22 mouse cellular contexts compared by ENCODE assay signal in the genomic region with DNA sequence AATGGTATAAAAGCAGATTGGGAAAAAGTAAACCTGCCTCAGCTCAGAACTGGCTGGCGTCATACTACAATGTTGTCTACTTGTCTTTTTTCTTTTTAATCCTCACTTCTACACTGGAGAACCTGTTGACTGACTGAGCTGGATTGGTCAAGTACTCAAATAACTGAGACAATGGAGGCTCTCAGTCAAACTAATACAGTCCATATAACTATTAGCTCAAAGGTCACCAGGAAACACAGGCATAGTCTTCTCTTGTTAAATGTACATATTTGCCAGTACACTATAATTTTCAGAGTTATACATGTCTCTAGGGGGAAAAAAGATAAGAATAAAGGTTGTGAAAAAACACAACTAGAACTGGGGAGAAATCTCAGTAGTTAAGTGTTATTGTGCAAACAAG. TPM values are rescaled to one million over a fixed set of nuclear protein-coding genes. Genes with fewer than 3 reads are reported as not detected.
DNase-seq lines count a peak whose midpoint lies in the region; ATAC-seq and TF ChIP-seq lines count a peak whose summit lies in the region.
"Had no signal": no experiment of that assay in that cellular context is flagged by ENCODE, and none has a peak within 500 bp of the region (broad histone marks: within the 10 kb centered on the region; RNA-seq: fewer than 3 reads in every experiment).

No protein-coding gene starts in this region.

- WGBS in intestine, embryonic 15.5 days, result 85% methylated on average over 1 of the region's 1 CpGs
- 84% methylated on average over 1 of the region's 1 CpGs for WGBS in intestine, embryonic 16.5 days
- WGBS in intestine, postnatal 0 days, result 73% methylated on average over 1 of the region's 1 CpGs
- 73% methylated on average over 1 of the region's 1 CpGs for WGBS in stomach, postnatal 0 days

- H3K4me3 ChIP-seq in intestine, embryonic 15.5 days (replicated peaks), result no peak overlapping the region
- H3K4me3 ChIP-seq in intestine, embryonic 16.5 days (ENCODE audit: low read length), result no peak overlapping the region
- H3K4me3 ChIP-seq in intestine, postnatal 0 days (ENCODE audit: low read depth, low read length), result no peak overlapping the region
- H3K4me3 ChIP-seq in stomach, postnatal 0 days (ENCODE audit: low read depth, low read length), result no peak overlapping the region

- TF ChIP-seq CTCF in intestine, postnatal 0 days (IDR thresholded peaks at IDR 0.05; ENCODE audit: low read depth), result no peak
- no peak for TF ChIP-seq CTCF in stomach, postnatal 0 days (IDR thresholded peaks at IDR 0.05; ENCODE audit: low read depth)

- no peak for DNase-seq in stomach, postnatal 0 days (ENCODE audit: low spot score)
- DNase-seq in cerebellum, adult 11-12 months, result no peak
- no peak for DNase-seq in layer of hippocampus, postnatal 10 days (ENCODE audit: low spot score in 2 of 2)
- no peak for DNase-seq in thymus, postnatal 4 days
- DNase-seq in kidney, postnatal 36 days, result no peak
- DNase-seq: adrenal gland, adult 2 months; adrenal gland, adult 8-10 months; adrenal gland, postnatal 10 days; adrenal gland, postnatal 14 days; adrenal gland, postnatal 25 days; adrenal gland, postnatal 36 days; B cell, adult 2 months; cerebellum, adult 11 months; cerebellum, adult 18-20 months had no signal

- H3K27me3 ChIP-seq in intestine, embryonic 15.5 days (replicated peaks), result no peaks in the 10 kb centered on the region
- H3K27me3 ChIP-seq in intestine, embryonic 16.5 days (replicated peaks; ENCODE audit: control insufficient read depth, insufficient read depth, low read length), result no peaks in the 10 kb centered on the region
- no peaks in the 10 kb centered on the region for H3K27me3 ChIP-seq in intestine, postnatal 0 days (replicated peaks; ENCODE audit: control insufficient read depth, insufficient read depth, low read length)
- no peaks in the 10 kb centered on the region for H3K27me3 ChIP-seq in stomach, postnatal 0 days (ENCODE audit: control insufficient read depth, insufficient read depth, low read length)
- H3K27me3 ChIP-seq: CH12.LX had no signal

- no peak overlapping the region for H3K9ac ChIP-seq in intestine, embryonic 15.5 days
- no peak overlapping the region for H3K9ac ChIP-seq in intestine, embryonic 16.5 days (ENCODE audit: low read depth, low read length)
- no peak overlapping the region for H3K9ac ChIP-seq in intestine, postnatal 0 days (ENCODE audit: low read depth, low read length)
- H3K9ac ChIP-seq in stomach, postnatal 0 days (ENCODE audit: low read length), result no peak overlapping the region

- H3K27ac ChIP-seq in intestine, embryonic 15.5 days, result no peak overlapping the region
- no peak overlapping the region for H3K27ac ChIP-seq in intestine, embryonic 16.5 days (ENCODE audit: low read length)
- no peak overlapping the region for H3K27ac ChIP-seq in intestine, postnatal 0 days (ENCODE audit: low read depth, low read length)
- no peak overlapping the region for H3K27ac ChIP-seq in stomach, postnatal 0 days (replicated peaks)

- H3K4me1 ChIP-seq in intestine, embryonic 15.5 days (replicated peaks), result no peaks in the 10 kb centered on the region
- no peaks in the 10 kb centered on the region for H3K4me1 ChIP-seq in intestine, embryonic 16.5 days (ENCODE audit: control insufficient read depth, insufficient read depth, low read length)
- no peaks in the 10 kb centered on the region for H3K4me1 ChIP-seq in intestine, postnatal 0 days (replicated peaks; ENCODE audit: control insufficient read depth, insufficient read depth, low read length)
- no peaks in the 10 kb centered on the region for H3K4me1 ChIP-seq in stomach, postnatal 0 days (replicated peaks; ENCODE audit: control insufficient read depth, insufficient read depth)

- H3K36me3 ChIP-seq in intestine, embryonic 15.5 days, result no peaks in the 10 kb centered on the region
- no peaks in the 10 kb centered on the region for H3K36me3 ChIP-seq in intestine, embryonic 16.5 days (ENCODE audit: control insufficient read depth, insufficient read depth, low read length)
- H3K36me3 ChIP-seq in intestine, postnatal 0 days (ENCODE audit: control insufficient read depth, insufficient read depth), result no peaks in the 10 kb centered on the region
- H3K36me3 ChIP-seq in stomach, postnatal 0 days (ENCODE audit: control insufficient read depth, insufficient read depth, low read length), result no peaks in the 10 kb centered on the region
- H3K36me3 ChIP-seq: G1E had no signal

- no peak overlapping the region for H3K4me2 ChIP-seq in intestine, embryonic 15.5 days (replicated peaks)
- no peak overlapping the region for H3K4me2 ChIP-seq in intestine, embryonic 16.5 days (ENCODE audit: low read depth, low read length)
- no peak overlapping the region; the same call in 1 of the 2 replicates for H3K4me2 ChIP-seq in intestine, postnatal 0 days (replicated peaks; ENCODE audit: low read depth)
- H3K4me2 ChIP-seq in stomach, postnatal 0 days (replicated peaks; ENCODE audit: low read depth), result no peak overlapping the region

- no peaks in the 10 kb centered on the region for H3K9me3 ChIP-seq in intestine, embryonic 15.5 days
- no peaks in the 10 kb centered on the region for H3K9me3 ChIP-seq in intestine, embryonic 16.5 days (ENCODE audit: control insufficient read depth, low read length)
- H3K9me3 ChIP-seq in intestine, postnatal 0 days (ENCODE audit: control insufficient read depth), result no peaks in the 10 kb centered on the region
- no peaks in the 10 kb centered on the region for H3K9me3 ChIP-seq in stomach, postnatal 0 days (ENCODE audit: control insufficient read depth, low read length)
- H3K9me3 ChIP-seq: G1E had no signal

- TF ChIP-seq EP300 in stomach, postnatal 0 days (optimal IDR thresholded peaks at IDR 0.05), result no peak

- ATAC-seq in intestine, embryonic 15.5 days, result peak; percentile 68
- ATAC-seq in intestine, embryonic 16.5 days, result peak; percentile 65
- peak; percentile 85 for ATAC-seq in intestine, postnatal 0 days
- peak; percentile 35; the same call in 1 of the 2 replicates for ATAC-seq in stomach, postnatal 0 days (ENCODE audit: low FRiP score, low TSS enrichment)
- ATAC-seq: activated CD4-positive, CD25-positive, alpha-beta regulatory T cell, adult 4 months; CD4-positive, CD25-positive, alpha-beta regulatory T cell, adult 4 months; Patski had no signal

RNA-seq across cellular contexts. Expression of a gene that starts 6.3 kb away (rescaled TPM):
- 5.0 and 6.1 TPM in 2 replicates for polyA plus RNA-seq in intestine, embryonic 15.5 days (2015; fragmentation: Nextera tagmentation; extraction: Ambion mirVana)
- polyA plus RNA-seq in intestine, embryonic 16.5 days (2015; fragmentation: Nextera tagmentation; extraction: Ambion mirVana), result 7.8 and 8.4 TPM in 2 replicates
- 8.7 and 9.2 TPM in 2 replicates for polyA plus RNA-seq in intestine, postnatal 0 days (2015; fragmentation: Nextera tagmentation; extraction: Ambion mirVana)
- 30.8 and 31.5 TPM in 2 replicates for polyA plus RNA-seq in stomach, postnatal 0 days (2015; fragmentation: Nextera tagmentation; extraction: Ambion mirVana)
- 10 to 100 TPM; 27.2 to 29.8 TPM for total RNA-seq in layer of hippocampus, postnatal 10 days (2021)

Comparison
In these comparisons a context has a peak if more than half of its experiments do, and no peak if none do; other contexts are left out.
1. ATAC-seq: peak in every context shown above with its lines; median percentile 85 in intestine, postnatal 0 days; 68 in intestine, embryonic 15.5 days; 65 in intestine, embryonic 16.5 days; 35 in stomach, postnatal 0 days.